Mouse (Mus musculus): ENCODE results near the gene Rnd2.
A peak's percentile ranks its signal among the peaks of the same experiment; 100 is the strongest.
"Not testable (repeated sequence)": the region's sequence is repeated elsewhere in the genome, so short reads cannot be mapped to it uniquely, and the experiment has no call there.

Gene Rnd2

DNA sequence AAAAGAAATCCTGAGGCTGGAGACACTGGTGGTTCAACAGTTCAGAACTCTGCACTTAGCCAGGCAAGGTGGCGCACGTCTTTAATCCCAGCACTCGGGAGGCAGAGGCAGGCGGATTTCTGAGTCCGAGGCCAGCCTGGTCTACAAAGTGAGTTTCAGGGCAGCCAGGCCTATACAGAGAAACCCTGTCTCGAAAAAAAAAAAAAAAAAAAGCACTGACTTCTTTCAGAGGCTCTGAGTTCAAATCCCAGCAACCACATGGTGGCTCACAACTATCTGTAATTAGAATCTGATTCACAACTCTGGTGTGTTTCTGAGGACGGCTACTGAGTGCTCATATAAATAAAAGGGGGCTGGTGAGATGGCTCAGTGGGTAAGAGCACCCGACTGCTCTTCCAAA is 17.9 kb upstream of the Rnd2 start:
- DNase-seq (ENCODE audit: low spot score in 2 of 2), result not testable (repeated sequence)

DNA sequence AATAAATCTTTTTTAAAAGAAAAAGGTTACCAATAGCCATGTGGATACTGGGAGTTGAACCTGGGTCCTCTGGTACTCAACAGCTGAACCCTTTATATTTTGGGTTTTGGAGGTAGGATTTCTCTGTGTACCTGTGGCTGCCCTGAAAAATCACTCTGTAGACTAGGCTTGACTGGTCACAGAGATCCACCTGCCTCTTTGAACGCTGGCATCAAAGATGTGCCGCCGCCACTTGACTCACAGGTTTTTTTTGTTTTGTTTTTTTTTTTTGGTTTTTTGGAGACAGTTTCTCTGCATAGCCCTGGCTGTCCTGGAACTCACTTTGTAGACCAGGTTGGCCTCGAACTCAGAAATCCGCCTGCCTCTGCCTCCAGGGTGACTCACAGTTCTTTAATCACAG is 17.0 kb upstream of the Rnd2 start:
- DNase-seq (ENCODE audit: low spot score in 2 of 2), result no peak

DNA sequence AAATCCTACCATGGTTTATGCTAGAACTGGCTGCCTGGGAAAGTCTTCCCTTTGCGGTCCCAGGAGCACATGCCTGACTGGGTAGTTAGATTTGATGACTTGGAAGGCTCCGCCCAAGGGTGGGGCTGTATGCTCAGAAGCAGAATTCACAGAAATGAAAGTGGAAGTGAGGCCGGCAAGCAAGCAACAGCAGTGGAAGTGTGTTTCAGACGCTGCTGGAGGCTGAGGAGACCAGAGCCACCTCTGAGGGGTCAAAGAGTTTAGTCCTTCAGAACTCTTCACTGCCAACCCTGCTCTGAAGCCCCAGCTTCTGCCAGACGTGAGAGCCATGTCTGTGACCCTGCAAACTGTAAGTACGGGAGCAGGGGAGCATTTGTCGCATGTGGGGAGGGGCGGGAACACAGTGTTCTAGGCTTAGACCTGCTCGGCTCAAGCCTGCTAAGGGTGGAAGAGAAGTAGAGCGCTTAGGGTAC is 16.5 kb upstream of the Rnd2 start, which contains the start of gene Ifi35:
Gene Ifi35 (plus strand): TSS at position 134 of the 473 bp plus-strand sequence.
- DNase-seq (ENCODE audit: low spot score in 2 of 2), result peak in 1 of 2 experiments; percentile 40

GRCm38 (mm10) chr11:101448899-101449298 is 15.9 kb upstream of the Rnd2 start:
- DNase-seq (ENCODE audit: low spot score in 2 of 2), result no peak

DNA sequence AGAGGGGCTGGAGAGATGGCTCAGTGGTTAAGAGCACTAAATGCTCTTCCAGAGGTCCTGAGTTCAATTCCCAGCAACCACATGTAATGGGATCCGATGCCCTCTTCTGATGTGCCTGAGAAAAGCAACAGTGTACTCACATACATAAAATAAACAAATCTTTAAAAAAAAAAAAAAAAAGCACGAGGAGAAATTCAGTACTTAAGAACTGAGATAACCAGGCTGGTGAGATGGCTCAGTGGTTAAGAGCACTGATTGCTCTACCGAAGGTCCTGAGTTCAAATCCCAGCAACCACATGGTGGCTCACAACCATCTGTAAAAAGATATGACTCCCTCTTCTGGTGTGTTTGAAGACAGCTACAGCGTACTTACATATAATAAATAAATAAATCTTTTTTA is 15.2 kb upstream of the Rnd2 start:
- not testable (repeated sequence) for DNase-seq (ENCODE audit: low spot score in 2 of 2)

DNA sequence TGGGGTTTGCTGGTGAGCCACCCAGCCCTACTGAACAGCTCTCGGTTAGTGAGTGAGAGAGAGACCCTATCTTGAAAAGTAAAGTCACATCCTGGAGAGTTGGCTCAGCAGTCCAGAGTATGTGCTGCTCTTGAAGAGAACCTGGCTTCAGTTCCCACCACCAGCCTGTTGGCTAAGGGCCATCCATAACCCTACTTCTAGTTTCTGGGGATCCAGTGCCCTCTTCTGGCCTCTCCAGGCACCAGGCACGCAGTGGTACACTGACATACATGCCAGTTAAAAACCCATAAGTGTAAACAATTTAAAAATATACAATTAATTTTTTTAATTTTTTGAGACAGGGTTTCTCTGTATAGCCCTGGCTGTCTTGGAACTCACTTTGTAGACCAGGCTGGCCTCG is 14.4 kb upstream of the Rnd2 start:
- no peak for DNase-seq (ENCODE audit: low spot score in 2 of 2)

DNA sequence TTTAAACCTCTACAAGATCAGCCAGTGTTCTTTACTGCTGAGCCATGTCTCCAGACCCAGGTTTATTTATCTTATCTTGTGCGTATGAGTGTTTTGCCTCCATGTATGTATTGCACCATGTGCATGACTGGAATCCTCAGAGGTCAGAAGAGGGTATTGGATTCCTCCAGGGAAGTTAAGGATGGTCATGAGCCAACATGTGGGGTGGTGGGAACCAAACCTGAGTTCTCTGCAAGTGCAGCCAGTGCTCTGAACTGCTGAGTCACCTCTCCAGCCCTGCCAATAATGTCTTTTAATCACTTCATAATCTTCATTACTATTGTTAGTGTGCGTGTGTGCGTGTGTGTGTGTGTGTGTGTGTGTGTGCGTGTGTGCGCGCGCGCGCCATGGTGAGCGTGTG is 13.3 kb upstream of the Rnd2 start:
- DNase-seq (ENCODE audit: low spot score in 2 of 2), result no peak

DNA sequence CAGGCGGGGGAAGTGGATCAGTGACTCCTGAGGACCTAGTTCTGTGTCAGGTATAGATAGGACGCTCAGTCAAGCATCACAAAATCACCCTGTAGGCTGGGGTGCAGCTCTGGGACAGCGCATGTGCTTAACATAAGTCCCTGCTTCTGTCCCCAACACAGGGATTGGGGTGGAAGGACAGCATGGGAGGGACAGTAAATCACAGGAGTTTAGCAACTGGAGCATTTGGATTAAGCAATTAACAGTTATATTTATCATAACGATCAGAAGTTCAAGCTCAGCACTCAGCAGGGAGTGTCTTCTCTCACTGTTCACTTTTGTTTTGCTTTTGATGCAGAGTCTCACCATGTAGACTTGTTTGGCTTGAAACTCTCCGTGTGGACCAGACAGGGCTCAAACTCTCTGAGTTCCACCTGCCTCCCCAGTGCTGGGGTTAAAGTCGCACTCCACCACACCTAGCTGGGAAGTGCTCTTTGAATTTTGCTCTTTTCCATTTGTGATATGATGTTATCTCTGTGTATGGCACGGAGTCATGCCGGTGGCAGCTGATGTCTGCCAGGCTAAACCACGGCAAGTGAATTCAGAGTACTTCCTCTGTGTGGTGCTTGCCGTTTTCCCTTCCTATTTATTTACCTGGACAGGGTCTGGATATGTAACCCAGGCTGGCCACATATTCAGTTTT is 12.6 kb upstream of the Rnd2 start:
- no peak for DNase-seq (ENCODE audit: low spot score in 2 of 2)

DNA sequence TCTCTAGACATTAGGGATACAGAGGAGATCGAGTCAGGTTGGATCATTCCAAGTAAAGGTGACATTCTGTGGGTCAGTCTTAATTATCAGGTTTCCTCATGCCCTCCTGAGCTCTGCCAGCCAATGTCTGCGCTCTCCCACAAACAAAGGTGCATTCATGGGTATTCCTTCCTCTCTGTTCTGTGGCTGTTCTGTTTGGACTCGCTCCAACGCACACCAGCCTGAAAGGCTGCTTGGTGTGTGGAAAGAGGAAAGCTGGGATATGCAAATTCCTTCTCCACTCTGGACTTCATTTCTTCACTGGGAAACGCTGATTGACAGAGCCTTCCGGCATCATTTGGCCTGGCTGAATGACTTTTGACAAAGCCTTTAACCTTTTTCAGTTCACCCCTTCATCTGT is 10.1 kb upstream of the Rnd2 start:
- peak; percentile 69 to 71 for DNase-seq (ENCODE audit: low spot score in 2 of 2)

DNA sequence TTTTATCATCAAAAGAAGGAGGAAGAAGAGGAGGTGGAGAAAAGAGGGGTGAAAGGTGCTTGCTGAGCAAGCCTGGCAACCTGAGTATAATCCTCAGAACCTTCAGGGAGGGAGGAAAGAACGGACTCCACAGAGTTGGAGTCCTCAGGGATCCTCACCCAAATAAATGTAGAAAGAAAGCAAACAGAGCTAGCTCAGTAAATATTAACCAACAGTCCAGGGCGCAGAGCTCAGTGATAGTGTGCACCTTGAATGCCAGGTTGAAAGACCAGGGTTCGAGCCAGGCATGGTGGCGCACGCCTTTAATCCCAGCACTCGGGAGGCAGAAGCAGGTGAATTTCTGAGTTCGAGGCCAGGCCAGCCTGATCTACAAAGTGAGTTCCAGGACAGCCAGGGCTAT is 9.2 kb upstream of the Rnd2 start:
- DNase-seq (ENCODE audit: low spot score in 2 of 2), result no peak

DNA sequence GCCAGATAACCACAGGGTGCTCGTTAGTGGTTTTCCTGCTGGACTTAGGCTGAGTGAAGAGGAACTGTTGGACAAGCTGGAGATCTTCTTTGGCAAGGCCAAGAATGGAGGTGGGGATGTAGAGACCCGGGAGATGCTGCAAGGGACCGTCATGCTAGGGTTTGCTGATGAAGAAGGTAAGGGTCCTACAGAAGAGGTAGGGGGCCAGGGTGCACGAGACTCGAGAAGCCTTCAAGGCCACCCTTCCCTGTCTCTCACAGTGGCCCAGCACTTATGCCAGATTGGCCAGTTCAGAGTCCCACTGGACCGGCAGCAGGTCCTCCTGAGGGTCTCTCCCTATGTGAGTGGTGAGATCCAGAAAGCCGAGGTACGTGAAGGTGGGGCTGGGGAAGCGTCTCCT is 7.2 kb upstream of the Rnd2 start:
- DNase-seq (ENCODE audit: low spot score in 2 of 2), result no peak

DNA sequence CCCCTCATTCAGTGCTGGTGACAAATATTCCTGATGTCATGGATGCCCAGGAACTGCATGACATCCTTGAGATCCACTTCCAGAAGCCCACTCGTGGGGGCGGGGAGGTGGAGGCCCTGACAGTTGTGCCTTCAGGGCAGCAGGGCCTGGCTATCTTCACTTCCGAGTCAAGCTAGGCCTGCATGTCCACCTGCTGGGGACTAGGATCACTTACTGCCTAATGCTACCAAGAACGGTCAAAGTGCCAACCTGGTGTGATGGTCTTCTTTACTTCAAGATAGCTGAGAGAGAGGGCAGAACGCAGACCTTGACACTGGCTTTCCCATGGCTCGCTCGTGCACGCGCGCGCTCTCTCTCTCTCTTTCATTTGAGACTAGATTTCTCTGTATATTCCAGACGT is 6.6 kb upstream of the Rnd2 start:
- DNase-seq (ENCODE audit: low spot score in 2 of 2), result no peak

DNA sequence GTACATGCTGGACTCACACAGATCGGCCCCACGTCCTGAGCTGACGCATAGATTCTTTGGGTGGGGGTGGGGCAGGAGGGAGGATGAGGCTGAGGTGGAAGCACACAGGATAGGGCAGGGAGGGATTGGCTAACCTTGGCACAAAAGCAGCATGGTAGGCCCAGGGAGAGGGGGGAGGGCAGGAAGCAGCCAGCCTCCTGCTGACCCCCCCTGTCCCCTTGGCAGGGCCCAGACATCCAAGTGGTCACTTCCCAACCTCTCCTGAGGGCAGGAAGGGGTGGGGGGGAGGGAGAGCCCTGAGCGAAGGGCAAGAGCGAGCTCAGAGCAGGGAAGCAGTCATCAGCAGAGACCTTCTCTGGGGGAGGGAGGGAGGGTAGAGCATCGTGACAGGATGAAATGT is 5.1 kb upstream of the Rnd2 start:
- no peak for DNase-seq (ENCODE audit: low spot score in 2 of 2)

DNA sequence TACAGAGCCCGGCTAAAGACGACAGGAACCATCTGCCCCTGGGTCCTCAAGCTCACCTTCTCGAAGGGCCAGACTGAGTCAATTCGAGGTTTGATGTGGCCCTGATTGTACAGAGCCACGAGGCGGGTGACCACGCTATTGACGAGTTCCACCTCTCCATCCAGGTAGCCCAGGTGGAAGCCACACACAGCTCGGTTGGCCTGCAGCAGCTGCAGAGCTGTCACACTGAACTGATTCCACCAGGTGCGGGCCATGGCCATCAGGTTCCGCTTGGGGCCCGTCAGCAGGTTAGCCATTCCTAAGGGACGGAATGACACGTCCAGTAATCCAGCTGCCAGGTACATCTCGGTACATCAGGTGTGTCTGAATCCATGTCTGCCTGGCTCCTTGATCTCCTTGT is 4.5 kb upstream of the Rnd2 start:
- no peak for DNase-seq (ENCODE audit: low spot score in 2 of 2)

DNA sequence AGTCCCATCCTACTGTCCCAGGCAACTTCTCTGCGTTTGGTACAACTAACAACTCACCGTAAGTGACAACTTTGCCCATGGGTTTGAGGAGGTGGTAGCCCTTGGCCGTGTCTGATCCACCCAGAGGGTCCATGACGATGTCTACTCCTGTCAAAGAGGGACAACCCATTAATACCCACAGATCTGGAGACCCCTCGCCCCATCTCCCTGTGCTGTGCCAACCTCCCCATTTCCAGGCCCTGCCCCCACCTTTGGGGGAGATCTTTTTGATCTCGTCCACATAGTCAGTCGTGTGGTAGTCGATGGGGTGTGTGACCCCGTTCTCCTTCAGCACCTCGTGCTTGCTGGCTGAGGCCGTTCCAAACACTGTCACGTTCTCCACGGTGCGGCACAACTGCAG is 2.7 kb upstream of the Rnd2 start:
- no peak for DNase-seq (ENCODE audit: low spot score in 2 of 2)

- DNase-seq (ENCODE audit: low spot score in 2 of 2), result no peak
Measured at GRCm38 (mm10) chr11:101462583-101463440, 2.0 kb upstream of the Rnd2 start.

DNA sequence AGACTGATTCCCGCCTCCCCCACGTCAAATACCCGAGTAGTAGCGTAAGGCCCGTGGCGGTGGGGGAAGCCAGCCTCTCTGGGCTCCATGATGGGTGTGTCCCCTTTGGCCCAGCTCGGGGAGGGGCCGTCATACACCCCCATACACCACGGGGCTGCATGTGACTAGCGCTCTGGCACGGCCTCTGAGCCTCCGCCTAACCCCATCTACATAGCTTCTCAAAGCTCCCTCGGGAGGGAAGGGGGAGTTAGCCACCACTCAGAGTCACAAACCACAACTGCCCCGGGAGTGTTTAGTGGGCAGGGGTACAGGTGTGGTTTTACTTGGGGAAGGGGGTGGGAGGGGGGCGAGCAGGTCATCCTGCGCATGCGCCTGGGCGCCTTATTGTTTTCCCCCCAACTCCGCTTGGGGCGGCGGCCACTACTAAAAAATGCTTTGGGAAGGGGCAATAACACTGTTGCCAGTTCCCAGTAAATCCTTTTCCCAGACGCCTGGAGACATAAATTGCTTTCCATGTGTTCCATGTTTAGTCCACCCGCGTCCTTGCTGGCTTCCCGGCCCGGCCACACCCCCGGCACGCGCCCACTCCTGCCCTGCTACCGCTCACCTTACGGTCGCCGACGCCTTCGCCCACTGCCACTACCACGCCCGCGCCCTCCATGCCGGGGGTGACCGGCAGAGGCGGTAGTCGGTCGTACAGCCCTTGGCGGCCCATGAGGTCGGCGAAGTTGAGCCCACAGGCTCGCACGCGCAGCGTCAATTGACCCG is 486 bp downstream of the Rnd2 start:
- peak; percentile 60 to 72 for DNase-seq (ENCODE audit: low spot score in 2 of 2)

GRCm38 (mm10) chr11:101465869-101466551 is 1.2 kb downstream of the Rnd2 start, which contains the start of gene Vat1:
Vat1 (minus strand) TSS chr11:101466230.
- peak; percentile 78 to 81 for DNase-seq (ENCODE audit: low spot score in 2 of 2)

GRCm38 (mm10) chr11:101466552-101466950 is 1.8 kb downstream of the Rnd2 start:
- not testable (repeated sequence) for DNase-seq (ENCODE audit: low spot score in 2 of 2)

DNA sequence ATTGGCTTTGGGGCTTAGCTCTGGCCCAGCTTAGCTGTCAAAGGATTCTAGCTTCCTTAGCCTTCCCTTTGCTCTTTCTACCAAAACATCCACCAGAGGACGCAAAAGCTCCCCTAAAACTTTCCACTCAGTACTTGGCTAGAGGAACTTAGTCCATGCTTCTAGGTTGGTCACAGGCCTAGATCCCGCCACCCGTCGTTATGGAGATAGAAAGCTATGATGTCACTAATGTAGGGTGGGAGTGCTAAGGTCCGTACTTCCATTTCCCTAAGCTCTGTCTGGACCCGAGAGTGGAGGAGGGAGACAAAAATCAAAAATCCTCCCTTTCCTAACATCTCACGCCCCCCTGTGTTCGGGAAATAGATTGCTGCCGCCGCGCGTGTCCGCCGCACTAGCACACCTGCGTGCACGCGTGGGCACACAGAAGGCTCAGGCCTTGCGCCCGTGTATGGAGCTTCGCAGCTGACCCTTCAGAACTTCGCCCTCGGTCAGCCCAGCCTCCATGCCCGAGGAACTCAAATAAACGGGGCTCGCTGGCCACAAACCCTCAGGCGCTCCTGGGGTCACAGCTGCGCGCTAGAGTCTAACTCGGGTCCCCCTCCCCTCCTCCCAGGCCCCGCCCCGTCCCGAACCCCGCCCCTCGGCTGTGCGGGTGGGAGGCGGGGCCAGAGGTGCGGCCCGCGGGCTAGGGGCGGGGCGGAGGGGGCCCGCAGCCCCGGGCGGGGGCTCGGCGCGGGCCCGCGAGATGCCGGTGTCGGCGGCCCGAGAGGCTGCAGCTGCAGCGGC is 2.9 kb downstream of the Rnd2 start:
- peak; percentile 74 to 82 for DNase-seq (ENCODE audit: low spot score in 2 of 2)

GRCm38 (mm10) chr11:101468263-101468688 is 3.5 kb downstream of the Rnd2 start:
- no peak for DNase-seq (ENCODE audit: low spot score in 2 of 2)

Data from right cerebral cortex, postnatal 10 days (tissue).